Mouse (Mus musculus) hindbrain, postnatal 0 days (tissue): ENCODE results near the gene Rnf24. TPM values are rescaled to one million over a fixed set of nuclear protein-coding genes. Genes with fewer than 3 reads are reported as not detected.

Experiments
- ATAC-seq: fragments of 200-750 bp; cut with Nextera tagmentation; 2 replicates; pipeline ENCODE4 v1.8.0; 2017; ENCODE audit warnings: mild to moderate bottlenecking, moderate TSS enrichment, moderate library complexity
- DNase-seq: peaks from one replicate; pipeline ENCODE4 v3.0.0-alpha.2; 2015; ENCODE audit warnings: low spot score
- H3K27ac ChIP-seq: fragments of 300-500 bp; sonication (generic); 2 replicates; pipeline ENCODE4 v1.5.1; 2014; ENCODE audit warnings: mild to moderate bottlenecking
- H3K27me3 ChIP-seq: fragments of 300-500 bp; sonication (generic); 2 replicates; pipeline ENCODE4 v1.6.1; 2014; ENCODE audit warnings: low read length, mixed read lengths; ENCODE audit not compliant: insufficient read depth
- H3K36me3 ChIP-seq: fragments of 300-500 bp; sonication (generic); 2 replicates; pipeline ENCODE4 v1.6.1; 2014; ENCODE audit warnings: low read length, mixed read lengths; ENCODE audit not compliant: insufficient read depth
- H3K4me1 ChIP-seq: fragments of 300-500 bp; sonication (generic); 2 replicates; pipeline ENCODE4 v1.6.1; 2014; ENCODE audit warnings: antibody characterized with exemption, low read length, mixed read lengths; ENCODE audit not compliant: insufficient read depth
- H3K4me2 ChIP-seq: fragments of 300-500 bp; sonication (generic); 2 replicates; pipeline ENCODE4 v1.6.1; 2014; ENCODE audit warnings: low read depth, mild to moderate bottlenecking, low read length, moderate library complexity, mixed read lengths
- H3K4me3 ChIP-seq: fragments of 300-500 bp; sonication (generic); 2 replicates; pipeline ENCODE4 v1.5.1; 2014; ENCODE audit warnings: low read length
- H3K9ac ChIP-seq: fragments of 300-500 bp; sonication (generic); replicated peaks from 2 replicates; pipeline ENCODE4 v1.6.1; 2014; ENCODE audit warnings: mild to moderate bottlenecking, low read length, moderate library complexity, mixed read lengths
- H3K9me3 ChIP-seq: fragments of 300-500 bp; sonication (generic); 2 replicates; pipeline ENCODE4 v1.6.1; 2016; ENCODE audit warnings: low read length, mixed read lengths
- CTCF ChIP-seq: IDR thresholded peaks from 2 replicates; pipeline ENCODE4 v1.5.1; 2016; ENCODE audit warnings: antibody characterized with exemption, control low read depth, low read depth
- WGBS: fragments of 180-500 bp; shearing (Covaris S2); extraction: QIAGEN DNeasy Blood & Tissue Kit; methylation state at CpG from one replicate; pipeline ENCODE4 v1.1.7; 2014; 5-methylcytosine and 5-hydroxymethylcytosine counted together
- polyA plus RNA-seq: library from polyadenylated mRNA; unstranded; fragments of >200 nt; fragmentation: Nextera tagmentation; extraction: Ambion mirVana; gene quantifications from 2 replicates; pipeline ENCODE4 v1.2.1, GENCODE M21; 2015
- total RNA-seq: library from RNA; depleted of rRNA; stranded (reverse); fragments of >200 nt; gene quantifications from 2 replicates; pipeline ENCODE4 v1.2.3, GENCODE M21; 2014

The Rnf24 gene
- total and polyA plus RNA-seq, 2 experiments from 2014 or later = 10.1 to 15.5 TPM

GRCm38 (mm10) chr2:131275493-131275892 lies 77.2 kb downstream of the Rnf24 start:
- Histone ChIP-seq H3K4me2 (no peak overlapping the region), H3K9ac (no peak overlapping the region), H3K27ac (no peak overlapping the region), H3K9me3 (no peaks in the 10 kb centered on the region), H3K4me1 (no peaks in the 10 kb centered on the region), H3K4me3 (no peak overlapping the region), H3K27me3 (no peaks in the 10 kb centered on the region), H3K36me3 (peaks cover 33% of the 10 kb centered on the region)
- ATAC-seq = no peak
- WGBS = 88% methylated on average over 3 of the region's 3 CpGs
- DNase-seq = no peak
- TF ChIP-seq CTCF = no peak

- Histone ChIP-seq H3K4me1 (no peaks in the 10 kb centered on the region), H3K27ac (no peak overlapping the region), H3K4me3 (no peak overlapping the region), H3K9ac (no peak overlapping the region), H3K36me3 (no peaks in the 10 kb centered on the region), H3K9me3 (no peaks in the 10 kb centered on the region), H3K27me3 (no peaks in the 10 kb centered on the region), H3K4me2 (no peak overlapping the region)
- TF ChIP-seq CTCF = no peak
- no peak for ATAC-seq
- WGBS = 69% methylated on average over 2 of the region's 2 CpGs
- DNase-seq = no peak
These were observed 87.6 kb downstream of the Rnf24 start for GRCm38 (mm10) chr2:131265056-131265455.

GRCm38 (mm10) chr2:131264027-131264426 lies 88.7 kb downstream of the Rnf24 start:
- Histone ChIP-seq H3K36me3 (no peaks in the 10 kb centered on the region), H3K27me3 (no peaks in the 10 kb centered on the region), H3K4me2 (peak overlapping the region; percentile 97), H3K27ac (no peak overlapping the region), H3K9me3 (no peaks in the 10 kb centered on the region), H3K4me3 (peak overlapping the region; percentile 86; the same call in 1 of the 2 replicates), H3K9ac (no peak overlapping the region), H3K4me1 (no peaks in the 10 kb centered on the region)
- no peak for ATAC-seq
- 67% methylated on average over 6 of the region's 6 CpGs for WGBS
- no peak for TF ChIP-seq CTCF
- DNase-seq = no peak

GRCm38 (mm10) chr2:131262680-131263670 lies 89.7 kb downstream of the Rnf24 start:
- peak overlapping the region; percentile 99 for H3K27ac ChIP-seq

GRCm38 (mm10) chr2:131262213-131262672 lies 90.4 kb downstream of the Rnf24 start, which contains the start of gene Pank2:
Gene Pank2 (plus strand): TSS chr2:131262495.
- Histone ChIP-seq H3K27me3 (no peaks in the 10 kb centered on the region), H3K9ac (peak within 1 kb of the TSS; percentile 97), H3K27ac (peak within 1 kb of the TSS; percentile 99), H3K9me3 (no peaks in the 10 kb centered on the region), H3K4me3 (peak within 1 kb of the TSS; percentile 86), H3K4me1 (no peaks in the 10 kb centered on the region), H3K36me3 (no peaks in the 10 kb centered on the region), H3K4me2 (peak within 1 kb of the TSS; percentile 97)
- peak; percentile 57 for TF ChIP-seq CTCF
- ATAC-seq (peak; percentile 100), DNase-seq (peak; percentile 99)
- 0% methylated on average over 45 of the region's 49 CpGs for WGBS

More at GRCm38 (mm10) chr2:131262680-131263670, 89.7 kb downstream of the Rnf24 start:
- peak; percentile 74 for DNase-seq
- Histone ChIP-seq H3K4me2 (peak overlapping the region; percentile 97), H3K4me3 (peak overlapping the region; percentile 86), H3K4me1 (no peaks in the 10 kb centered on the region), H3K9ac (peak overlapping the region; percentile 97), H3K27me3 (no peaks in the 10 kb centered on the region), H3K36me3 (no peaks in the 10 kb centered on the region), H3K9me3 (no peaks in the 10 kb centered on the region)
- under 1% methylated on average over 59 of the region's 59 CpGs for WGBS
- ATAC-seq = peak; percentile 73
- TF ChIP-seq CTCF = no peak

GRCm38 (mm10) chr2:131261481-131262212 lies 91.0 kb downstream of the Rnf24 start:
- no peak for TF ChIP-seq CTCF
- peak overlapping the region; percentile 97 for H3K4me2 ChIP-seq

More at GRCm38 (mm10) chr2:131261481-131262212, 91.0 kb downstream of the Rnf24 start:
- no peaks in the 10 kb centered on the region for H3K4me1 ChIP-seq
- ATAC-seq (peak; percentile 87), DNase-seq (peak; percentile 74)
- H3K27me3 ChIP-seq = no peaks in the 10 kb centered on the region
- H3K9ac ChIP-seq = peak overlapping the region; percentile 97
- H3K36me3 ChIP-seq = no peaks in the 10 kb centered on the region
- no peaks in the 10 kb centered on the region for H3K9me3 ChIP-seq
- H3K4me3 ChIP-seq = peak overlapping the region; percentile 86
- 3% methylated on average over 10 of the region's 10 CpGs for WGBS
- peak overlapping the region; percentile 99 for H3K27ac ChIP-seq
